Mouse (Mus musculus) stomach, embryonic 15.5 days (tissue): Measurements from ENCODE around the gene Rbms3. TPM values are rescaled to one million over a fixed set of nuclear protein-coding genes. Genes with fewer than 3 reads are reported as not detected.

ENCODE experiments used
- ATAC-seq: fragments of 200-750 bp; cut with Nextera tagmentation; 2 replicates; pipeline ENCODE4 v1.8.0; 2017; ENCODE audit warnings: low read depth, moderate number of reproducible peaks, moderate TSS enrichment; ENCODE audit not compliant: insufficient read depth, low FRiP score
- H3K27ac ChIP-seq: fragments of 300-500 bp; sonication (generic); 2 replicates; pipeline ENCODE4 v1.5.1; 2015; ENCODE audit warnings: mild to moderate bottlenecking, inconsistent platforms
- H3K27me3 ChIP-seq: fragments of 300-500 bp; sonication (generic); replicated peaks from 2 replicates; pipeline ENCODE4 v1.6.1; 2015; ENCODE audit warnings: inconsistent platforms
- H3K36me3 ChIP-seq: fragments of 300-500 bp; sonication (generic); 2 replicates; pipeline ENCODE4 v1.6.1; 2015; ENCODE audit warnings: inconsistent platforms
- H3K4me1 ChIP-seq: fragments of 300-500 bp; sonication (generic); 2 replicates; pipeline ENCODE4 v1.6.1; 2015; ENCODE audit warnings: inconsistent platforms
- H3K4me2 ChIP-seq: fragments of 300-500 bp; sonication (generic); 2 replicates; pipeline ENCODE4 v1.6.1; 2015; ENCODE audit warnings: mild to moderate bottlenecking, inconsistent platforms
- H3K4me3 ChIP-seq: fragments of 300-500 bp; sonication (generic); replicated peaks from 2 replicates; pipeline ENCODE4 v1.5.1; 2015; ENCODE audit warnings: inconsistent platforms
- H3K9ac ChIP-seq: fragments of 300-500 bp; sonication (generic); 2 replicates; pipeline ENCODE4 v1.6.1; 2015; ENCODE audit warnings: inconsistent platforms
- H3K9me3 ChIP-seq: fragments of 300-500 bp; sonication (generic); 2 replicates; pipeline ENCODE4 v1.6.1; 2016; ENCODE audit warnings: inconsistent platforms
- WGBS: fragments of 180-500 bp; shearing (Covaris S2); methylation state at CpG from one replicate; pipeline ENCODE4 v1.1.7; 2015; 5-methylcytosine and 5-hydroxymethylcytosine counted together
- polyA plus RNA-seq: library from polyadenylated mRNA; unstranded; fragments of >200 nt; fragmentation: Nextera tagmentation; extraction: Ambion mirVana; gene quantifications from 2 replicates; pipeline ENCODE4 v1.2.1, GENCODE M21; 2015

The Rbms3 gene
- polyA plus RNA-seq, 1 experiment from 2014 or later = 64.3 TPM

DNA sequence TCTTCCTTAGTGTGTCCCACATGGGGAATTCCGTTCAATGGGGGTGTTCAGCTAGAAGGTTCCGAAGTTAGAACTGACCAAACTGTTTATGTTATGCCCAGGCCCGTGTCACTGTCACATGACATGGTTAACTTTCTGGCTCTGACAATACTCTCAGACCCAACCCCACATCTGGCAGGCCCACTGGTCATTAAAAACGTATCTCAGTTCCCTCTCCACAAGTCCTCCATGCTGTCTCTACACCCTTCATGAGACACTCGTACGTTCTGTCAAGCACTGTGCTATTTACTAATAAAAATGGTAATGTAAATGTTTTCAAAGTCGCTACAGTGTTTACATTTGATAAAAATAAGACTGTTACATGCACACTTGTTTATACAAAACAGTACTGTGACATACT lies 837.9 kb downstream of the Rbms3 start:
- no peaks in the 10 kb centered on the region for H3K27me3 ChIP-seq
- no peak overlapping the region for H3K4me3 ChIP-seq
- H3K27ac ChIP-seq = no peak overlapping the region
- no peak overlapping the region for H3K9ac ChIP-seq
- 62% methylated on average over 7 of the region's 7 CpGs for WGBS
- no peak for ATAC-seq
- no peaks in the 10 kb centered on the region for H3K9me3 ChIP-seq
- H3K36me3 ChIP-seq = no peaks in the 10 kb centered on the region
- H3K4me2 ChIP-seq = no peak overlapping the region
- H3K4me1 ChIP-seq = no peaks in the 10 kb centered on the region

GRCm38 (mm10) chr9:116786136-116787046 lies 843.3 kb downstream of the Rbms3 start:
- ATAC-seq = no peak
- WGBS = 79% methylated on average over 11 of the region's 11 CpGs
- no peak overlapping the region for H3K27ac ChIP-seq
- no peak overlapping the region for H3K9ac ChIP-seq
- H3K4me3 ChIP-seq = no peak overlapping the region
- no peaks in the 10 kb centered on the region for H3K9me3 ChIP-seq
- H3K4me1 ChIP-seq = no peaks in the 10 kb centered on the region
- H3K27me3 ChIP-seq = no peaks in the 10 kb centered on the region
- H3K4me2 ChIP-seq = no peak overlapping the region
- H3K36me3 ChIP-seq = no peaks in the 10 kb centered on the region

DNA sequence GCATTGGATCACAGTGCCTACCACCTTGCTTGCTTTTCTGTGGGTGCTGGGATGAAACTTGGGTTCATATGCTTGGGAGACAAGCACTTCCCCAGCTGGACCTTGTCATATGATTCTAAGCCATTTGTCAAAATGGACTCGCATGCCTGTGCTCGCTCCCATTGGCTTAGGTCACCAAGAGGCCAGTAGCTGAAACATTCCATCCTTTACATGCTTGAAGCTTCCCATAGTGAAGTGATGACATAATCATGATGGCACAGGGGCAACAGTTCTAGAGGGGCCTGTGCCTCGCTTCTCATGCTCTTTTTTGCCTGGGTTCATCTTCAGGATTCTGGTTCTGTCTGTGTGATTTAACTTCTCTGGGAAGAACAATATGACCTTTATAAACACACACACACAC lies 857.9 kb downstream of the Rbms3 start:
- Histone ChIP-seq H3K9me3 (no peaks in the 10 kb centered on the region), H3K27ac (no peak overlapping the region), H3K27me3 (no peaks in the 10 kb centered on the region), H3K4me2 (no peak overlapping the region), H3K9ac (no peak overlapping the region), H3K36me3 (no peaks in the 10 kb centered on the region), H3K4me3 (no peak overlapping the region), H3K4me1 (no peaks in the 10 kb centered on the region)
- ATAC-seq = no peak
- WGBS = 39% methylated on average over 3 of the region's 3 CpGs

- no peak for ATAC-seq
- 55% methylated on average over 12 of the region's 12 CpGs for WGBS
Observed at GRCm38 (mm10) chr9:116769358-116770054, 860.2 kb downstream of the Rbms3 start.

DNA sequence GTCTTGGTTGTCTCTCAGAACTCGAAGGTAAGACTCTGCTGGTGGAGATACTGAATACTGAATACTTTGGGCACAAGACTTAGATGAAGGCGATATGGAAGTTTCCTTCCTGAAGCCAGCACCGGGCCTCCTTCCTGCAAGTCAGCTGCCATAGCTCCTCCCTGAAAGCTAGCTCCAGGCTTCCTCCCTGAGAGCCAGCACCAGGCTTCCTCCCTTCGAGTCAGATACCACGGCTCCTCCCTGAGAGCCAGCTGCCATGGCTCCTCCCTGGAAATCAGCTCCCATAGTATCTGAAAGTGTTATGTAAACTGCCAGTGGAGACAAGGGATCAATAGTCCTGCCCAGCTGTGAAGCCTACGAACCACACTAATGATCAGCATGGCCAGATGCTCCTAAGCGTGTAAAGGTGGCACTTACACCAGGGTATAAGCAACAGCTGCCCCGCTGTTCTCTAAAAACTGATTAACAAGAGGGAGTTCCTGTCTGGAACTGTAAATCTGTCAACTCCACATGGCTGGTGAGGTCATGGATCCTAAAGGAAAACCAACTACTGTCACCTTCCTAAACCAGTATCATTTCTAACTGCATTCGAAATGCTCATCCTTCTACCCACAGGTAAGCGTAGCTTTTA lies 867.2 kb downstream of the Rbms3 start:
- 54% methylated on average over 10 of the region's 10 CpGs for WGBS
- H3K27me3 ChIP-seq = no peaks in the 10 kb centered on the region
- ATAC-seq = no peak; the same call in 1 of the 2 replicates

More at GRCm38 (mm10) chr9:116769358-116770054, 860.2 kb downstream of the Rbms3 start:
- Histone ChIP-seq H3K4me2 (no peak overlapping the region), H3K9me3 (no peaks in the 10 kb centered on the region), H3K9ac (no peak overlapping the region), H3K36me3 (no peaks in the 10 kb centered on the region), H3K27me3 (no peaks in the 10 kb centered on the region), H3K27ac (no peak overlapping the region), H3K4me3 (no peak overlapping the region), H3K4me1 (no peaks in the 10 kb centered on the region)

GRCm38 (mm10) chr9:116748857-116749584 lies 880.7 kb downstream of the Rbms3 start:
- Histone ChIP-seq H3K27ac (no peak overlapping the region), H3K36me3 (no peaks in the 10 kb centered on the region), H3K27me3 (no peaks in the 10 kb centered on the region), H3K4me1 (no peaks in the 10 kb centered on the region), H3K9me3 (no peaks in the 10 kb centered on the region), H3K4me3 (no peak overlapping the region), H3K4me2 (no peak overlapping the region), H3K9ac (no peak overlapping the region)
- WGBS = 45% methylated on average over 11 of the region's 11 CpGs
- ATAC-seq = no peak

More for the DNA sequence above, 867.2 kb downstream of the Rbms3 start:
- Histone ChIP-seq H3K36me3 (no peaks in the 10 kb centered on the region), H3K9ac (no peak overlapping the region), H3K27ac (no peak overlapping the region), H3K4me3 (no peak overlapping the region), H3K4me2 (no peak overlapping the region), H3K4me1 (no peaks in the 10 kb centered on the region), H3K9me3 (no peaks in the 10 kb centered on the region)

DNA sequence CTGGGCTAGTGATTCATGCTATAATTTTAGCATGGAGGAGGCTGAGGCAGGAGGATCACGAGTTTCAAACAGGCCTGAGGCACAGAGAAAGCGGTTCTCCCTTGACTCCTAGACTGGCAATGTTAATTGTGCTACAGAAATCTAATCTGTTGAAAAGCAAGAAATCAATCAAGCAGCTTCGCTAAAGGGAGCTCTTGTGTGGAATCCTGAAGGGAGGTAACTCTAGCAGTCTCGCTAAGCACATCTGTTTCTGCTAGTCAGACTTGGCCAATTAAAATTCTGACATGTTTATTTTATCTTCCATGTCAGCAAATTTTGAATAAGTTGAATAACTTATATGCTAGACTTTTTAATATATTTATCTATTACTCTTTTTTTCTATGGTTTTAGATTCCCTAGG lies 881.4 kb downstream of the Rbms3 start:
- H3K4me3 ChIP-seq = no peak overlapping the region
- ATAC-seq = no peak
- no peaks in the 10 kb centered on the region for H3K4me1 ChIP-seq
- H3K4me2 ChIP-seq = no peak overlapping the region
- WGBS = 61% methylated on average over 4 of the region's 4 CpGs
- H3K9me3 ChIP-seq = no peaks in the 10 kb centered on the region
- no peaks in the 10 kb centered on the region for H3K36me3 ChIP-seq
- no peak overlapping the region for H3K27ac ChIP-seq
- no peak overlapping the region for H3K9ac ChIP-seq
- H3K27me3 ChIP-seq = no peaks in the 10 kb centered on the region

GRCm38 (mm10) chr9:116746871-116747270 lies 882.8 kb downstream of the Rbms3 start:
- ATAC-seq = no peak
- no peak overlapping the region for H3K4me3 ChIP-seq

DNA sequence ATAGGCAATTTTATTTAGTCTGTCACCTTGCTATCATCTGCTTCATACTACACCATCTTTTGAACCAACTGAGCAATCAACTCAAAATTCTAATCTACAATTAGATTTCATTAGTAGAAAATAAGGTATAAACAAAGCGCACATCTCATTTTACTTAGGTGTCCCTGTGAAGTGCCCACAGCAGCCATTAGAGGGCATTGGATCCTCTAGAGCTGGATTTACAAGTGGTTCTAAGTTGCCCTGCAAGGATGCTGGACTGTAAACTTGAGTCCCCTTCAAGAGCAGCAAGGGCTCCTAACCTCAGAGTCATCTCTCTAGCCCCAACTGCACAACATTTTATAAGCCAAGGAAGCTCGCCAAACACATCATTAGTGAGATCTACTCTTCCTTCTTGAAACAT lies 891.9 kb downstream of the Rbms3 start:
- Histone ChIP-seq H3K4me3 (no peak overlapping the region), H3K27me3 (no peaks in the 10 kb centered on the region), H3K27ac (no peak overlapping the region), H3K36me3 (no peaks in the 10 kb centered on the region), H3K9me3 (no peaks in the 10 kb centered on the region), H3K4me2 (no peak overlapping the region), H3K4me1 (no peaks in the 10 kb centered on the region), H3K9ac (no peak overlapping the region)
- ATAC-seq = no peak
- WGBS = 92% methylated on average over 2 of the region's 2 CpGs

More at GRCm38 (mm10) chr9:116746871-116747270, 882.8 kb downstream of the Rbms3 start:
- Histone ChIP-seq H3K9ac (no peak overlapping the region), H3K4me1 (no peaks in the 10 kb centered on the region), H3K27ac (no peak overlapping the region), H3K9me3 (no peaks in the 10 kb centered on the region), H3K36me3 (no peaks in the 10 kb centered on the region), H3K27me3 (no peaks in the 10 kb centered on the region), H3K4me2 (no peak overlapping the region)
- WGBS = 86% methylated on average over 3 of the region's 3 CpGs

DNA sequence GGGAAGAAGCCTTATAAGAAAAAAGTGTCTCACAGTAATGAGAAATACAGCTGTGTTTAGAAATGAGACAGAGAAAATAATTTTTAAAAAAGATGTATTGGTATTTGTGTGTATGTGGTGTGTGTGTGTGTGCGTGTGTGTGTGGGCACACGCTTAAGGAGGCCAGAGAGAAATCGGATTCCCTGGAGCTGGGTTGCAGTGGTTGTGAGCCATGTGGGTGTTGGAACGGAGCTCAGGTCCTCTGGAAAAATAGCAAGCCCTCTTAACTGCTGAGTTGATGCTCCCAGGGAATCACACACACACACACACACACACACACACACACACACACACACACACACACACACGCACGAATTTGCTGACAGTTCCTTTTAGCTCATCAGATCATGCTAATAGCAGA lies 900.5 kb downstream of the Rbms3 start:
- H3K27me3 ChIP-seq = no peaks in the 10 kb centered on the region
- H3K36me3 ChIP-seq = no peaks in the 10 kb centered on the region
- 59% methylated on average over 6 of the region's 6 CpGs for WGBS
- no peaks in the 10 kb centered on the region for H3K9me3 ChIP-seq
- H3K9ac ChIP-seq = no peak overlapping the region
- ATAC-seq = no peak
- H3K27ac ChIP-seq = peak overlapping the region; percentile 44; the same call in 1 of the 2 replicates
- no peak overlapping the region for H3K4me3 ChIP-seq
- H3K4me2 ChIP-seq = no peak overlapping the region
- 0 out of 2 replicates have a peak, but pooled peaks cover 2% of the 10 kb centered on the region for H3K4me1 ChIP-seq

DNA sequence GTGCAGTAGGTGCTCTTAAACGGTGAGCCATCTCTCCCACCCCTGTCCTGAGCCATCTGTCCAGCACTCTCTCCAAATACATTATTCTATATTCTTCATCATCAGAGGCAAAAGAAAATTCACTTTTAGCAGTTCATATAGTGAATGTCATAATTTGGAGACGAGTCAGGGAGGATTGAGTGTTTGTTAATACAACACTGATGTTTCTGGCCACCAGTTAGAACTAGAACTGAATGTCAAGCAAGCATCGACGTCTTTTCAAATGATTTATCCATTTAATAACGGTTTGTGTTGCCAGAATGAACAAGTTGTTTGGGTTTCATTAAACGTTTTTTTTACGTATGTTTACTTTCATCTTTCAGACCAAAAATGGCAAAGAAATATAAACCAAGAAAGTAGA lies 901.1 kb downstream of the Rbms3 start:
- Histone ChIP-seq H3K27me3 (no peaks in the 10 kb centered on the region), H3K27ac (peak overlapping the region; percentile 44; the same call in 1 of the 2 replicates), H3K4me1 (0 out of 2 replicates have a peak, but pooled peaks cover 2% of the 10 kb centered on the region), H3K4me2 (no peak overlapping the region), H3K4me3 (no peak overlapping the region), H3K9ac (no peak overlapping the region), H3K36me3 (no peaks in the 10 kb centered on the region), H3K9me3 (no peaks in the 10 kb centered on the region)
- no peak for ATAC-seq
- WGBS = 48% methylated on average over 7 of the region's 7 CpGs
